Mouse (Mus musculus) liver, adult 2 months (tissue): ENCODE data around the gene Ubl7.

Experiments
- CTCF ChIP-seq: fragments of 200-500 bp; IDR thresholded peaks from 2 replicates; pipeline ENCODE4 v1.5.1; 2011; ENCODE audit warnings: low read depth, low read length, control low read depth
- POLR2A ChIP-seq: fragments of 200-500 bp; IDR thresholded peaks from 2 replicates; pipeline ENCODE4 v1.6.1; 2011; ENCODE audit warnings: low read length, control low read depth; ENCODE audit not compliant: insufficient read depth; ENCODE audit errors: extremely low read depth

DNA sequence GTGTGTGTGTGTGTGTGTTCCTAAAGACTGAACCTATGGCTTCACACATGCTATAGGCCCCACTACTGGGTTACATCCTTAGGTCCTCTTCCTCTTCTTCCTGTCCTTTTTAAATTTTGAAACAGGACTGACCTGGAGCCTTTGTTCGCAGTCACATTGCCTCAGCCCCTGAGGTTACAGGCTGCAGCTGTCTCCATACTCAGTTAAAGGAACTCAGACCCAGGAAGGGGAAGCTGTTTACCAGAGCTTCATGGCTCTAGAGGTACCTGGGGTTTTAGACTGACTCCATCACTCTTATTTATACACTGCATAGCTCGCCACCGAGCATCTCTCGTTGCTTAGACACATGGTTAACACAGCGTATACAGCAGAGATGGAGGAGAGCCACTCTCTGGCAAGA, 60.6 kb downstream of the Ubl7 start:
- TF ChIP-seq POLR2A = no peak
- no peak for TF ChIP-seq CTCF
